Mouse (Mus musculus): Measurements from ENCODE around the gene Cnot6.

Cnot6 gene

GRCm38 (mm10) chr11:49712555-49713335 lies at the start of gene Cnot6:
Gene Cnot6 (minus strand): TSS chr11:49712723.
- peak; percentile 89 to 97 for DNase-seq (ENCODE audit: low spot score in 2 of 2)

GRCm38 (mm10) chr11:49761130-49761529 lies 48.6 kb upstream of the Cnot6 start:
- no peak for DNase-seq (ENCODE audit: low spot score in 2 of 2)

- DNase-seq (ENCODE audit: low spot score in 2 of 2): no peak
Measured at GRCm38 (mm10) chr11:49758096-49758495, 45.6 kb upstream of the Cnot6 start.

DNA sequence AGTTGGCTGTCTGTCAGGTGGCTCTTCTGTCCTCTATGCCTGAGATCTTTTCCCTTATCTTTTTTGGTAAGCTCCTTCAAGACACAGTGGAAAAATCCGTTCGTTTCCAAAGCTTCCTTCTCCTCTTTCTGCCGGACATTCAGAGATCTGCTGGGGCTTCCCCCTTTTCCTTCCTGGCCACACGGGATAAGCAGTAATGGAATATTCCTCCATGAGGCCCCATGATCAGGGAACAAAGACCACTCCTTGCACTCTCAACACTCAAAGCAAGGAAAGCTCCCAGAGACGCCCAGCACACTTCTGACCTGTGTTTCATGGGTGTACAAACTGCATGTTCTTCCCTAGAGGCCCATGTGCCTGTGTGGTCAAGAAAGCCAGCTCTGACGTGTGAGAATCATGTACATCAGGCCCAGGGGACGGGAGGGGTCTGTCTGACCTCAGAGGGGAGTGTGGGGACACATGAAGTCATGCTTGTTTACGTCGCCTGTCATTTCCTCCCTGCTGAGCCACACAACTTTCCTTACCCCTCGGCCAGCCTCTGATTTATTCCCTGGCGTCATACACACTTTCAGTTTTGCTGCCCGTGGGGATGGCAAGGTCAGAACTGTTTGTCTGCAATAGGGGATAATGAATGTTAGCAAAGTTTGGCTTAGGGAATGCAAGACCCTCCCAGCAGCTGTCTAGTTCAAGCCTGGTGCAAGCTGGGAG lies 42.6 kb upstream of the Cnot6 start:
- DNase-seq (ENCODE audit: low spot score in 2 of 2): no peak

DNA sequence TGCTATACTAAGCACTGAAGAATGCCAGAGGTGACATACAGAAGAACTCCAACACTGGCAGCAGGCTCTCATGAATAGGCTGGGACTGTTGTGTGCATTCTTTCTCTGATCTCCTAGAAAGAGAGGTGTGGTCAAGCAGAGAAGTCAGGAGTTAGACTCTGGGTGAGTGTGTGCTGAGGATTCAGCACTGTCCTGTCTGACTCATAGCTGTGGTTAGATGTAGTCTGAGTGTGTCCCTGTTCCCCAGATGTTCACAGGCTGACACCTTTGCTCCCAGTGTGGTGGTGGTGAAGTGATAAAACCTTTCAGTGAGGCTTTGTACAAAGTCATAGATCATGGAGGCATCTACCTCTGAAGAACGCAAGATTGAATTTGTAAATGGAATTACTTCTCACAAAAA lies 34.2 kb upstream of the Cnot6 start:
- DNase-seq (ENCODE audit: low spot score in 2 of 2): no peak

DNA sequence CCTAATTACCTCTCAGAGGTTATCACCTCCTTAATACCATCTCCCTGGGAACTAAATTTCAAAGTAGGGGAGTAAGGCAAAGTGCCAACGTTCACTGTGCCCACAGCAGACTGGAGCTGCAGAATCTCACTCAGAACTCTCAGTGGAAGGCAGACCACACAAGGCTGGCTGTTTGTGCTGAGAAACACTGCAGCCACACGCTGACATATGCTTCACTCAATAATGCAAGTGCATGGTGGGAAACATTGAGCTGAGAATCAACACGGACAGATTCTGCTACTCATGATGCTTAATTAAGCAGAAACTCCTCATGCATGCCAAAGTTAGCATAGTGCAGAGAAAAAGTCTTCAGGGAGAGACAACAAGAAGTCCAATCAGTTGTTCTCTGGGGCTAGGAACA lies 33.3 kb upstream of the Cnot6 start:
- no peak for DNase-seq (ENCODE audit: low spot score in 2 of 2)

DNA sequence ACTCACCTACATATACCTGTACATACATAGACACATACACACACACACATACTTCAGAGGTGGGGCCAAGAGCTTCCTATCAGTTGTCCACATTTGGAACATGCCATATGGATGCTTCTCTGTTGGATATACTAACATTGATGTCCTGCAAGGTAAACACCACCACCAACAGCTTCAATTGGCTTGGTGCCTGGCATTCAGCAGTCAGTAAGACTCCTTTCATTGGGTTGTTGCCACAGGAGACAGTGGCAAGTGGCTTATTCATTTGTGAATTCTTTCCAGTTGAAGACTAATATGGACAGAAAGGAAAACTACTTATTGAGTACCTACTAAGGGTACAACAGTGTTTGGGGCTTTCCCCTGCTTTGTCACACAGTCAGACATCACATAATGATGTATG lies 32.5 kb upstream of the Cnot6 start:
- no peak for DNase-seq (ENCODE audit: low spot score in 2 of 2)

DNA sequence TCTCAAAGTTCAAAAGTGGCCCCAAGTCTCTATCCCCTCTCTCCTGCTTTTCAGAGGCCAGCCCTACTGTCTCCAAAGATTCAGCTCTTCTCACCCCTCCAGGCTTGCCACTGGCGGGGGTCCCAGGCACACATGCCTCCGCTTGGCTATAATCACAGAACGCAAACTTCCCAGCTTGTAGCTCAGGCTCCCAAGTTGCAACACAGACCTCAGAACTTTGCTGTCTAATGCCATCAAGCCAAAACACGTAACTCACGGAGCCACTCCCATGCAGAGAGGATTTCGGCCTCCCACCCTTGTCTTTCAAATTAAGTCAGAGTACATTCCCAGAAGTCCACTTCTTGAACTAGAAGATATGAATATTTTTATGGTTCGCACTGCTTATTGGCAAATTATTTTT lies 31.1 kb upstream of the Cnot6 start:
- DNase-seq (ENCODE audit: low spot score in 2 of 2): no peak

DNA sequence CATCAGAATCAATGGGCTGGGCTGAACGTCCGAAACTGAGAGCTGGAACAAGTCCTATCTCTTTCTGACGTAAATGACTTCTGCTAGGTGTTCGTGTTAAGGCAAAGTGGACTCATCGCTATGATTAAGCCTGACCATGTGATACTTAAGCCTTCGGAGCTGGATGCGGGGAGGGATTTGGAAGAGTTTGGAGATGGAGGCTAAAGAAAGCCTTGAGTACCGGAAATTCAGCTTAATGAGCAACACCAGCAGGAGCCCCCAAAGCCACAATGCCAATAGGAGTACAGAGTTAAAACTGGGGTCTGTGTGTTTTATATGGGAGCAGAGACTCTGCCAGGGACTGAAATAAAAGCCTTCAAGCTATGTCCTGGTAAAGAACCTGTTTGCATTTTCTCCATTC lies 29.7 kb upstream of the Cnot6 start:
- no peak for DNase-seq (ENCODE audit: low spot score in 2 of 2)

DNA sequence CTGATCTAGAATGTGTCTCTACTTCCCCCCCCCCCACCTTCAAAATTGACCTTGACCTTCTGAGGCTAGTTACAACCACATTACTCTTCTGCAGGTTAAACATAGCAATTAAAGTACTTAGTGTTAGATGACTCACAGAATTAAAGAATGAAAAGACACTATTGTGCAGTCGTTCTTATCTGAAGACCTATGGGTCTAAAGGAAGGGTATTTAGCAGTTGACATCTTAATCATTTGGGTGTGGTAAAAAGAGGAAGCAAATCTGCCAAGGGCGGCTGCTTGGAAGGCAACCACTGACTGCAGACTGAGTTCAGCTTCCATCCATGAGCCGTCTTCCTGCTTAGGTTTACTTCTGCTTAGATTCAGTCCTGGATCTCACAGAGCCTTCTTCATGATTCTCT lies 27.3 kb upstream of the Cnot6 start:
- DNase-seq (ENCODE audit: low spot score in 2 of 2): no peak

- no peak for DNase-seq (ENCODE audit: low spot score in 2 of 2)
Measured at GRCm38 (mm10) chr11:49738659-49739406, 26.3 kb upstream of the Cnot6 start.

DNA sequence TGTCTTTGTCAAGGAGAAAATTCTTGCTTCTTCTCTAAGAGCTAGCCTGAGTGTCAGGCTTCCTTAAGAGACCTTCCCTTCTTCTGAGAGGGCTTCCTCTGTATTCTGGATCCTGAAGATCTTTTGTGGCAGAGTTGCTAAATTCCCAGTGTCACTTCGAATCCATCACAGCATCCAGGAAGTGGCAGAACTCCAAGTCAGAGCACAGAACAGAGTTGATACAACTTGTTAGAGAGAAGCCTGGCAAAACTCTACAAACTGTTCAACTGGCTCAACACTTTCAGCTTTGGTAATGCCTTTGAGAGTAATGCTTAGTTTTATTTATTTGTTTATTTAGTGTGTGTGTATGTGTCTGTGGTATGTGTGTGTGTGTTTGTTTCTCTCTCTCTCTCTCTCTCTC lies 25.1 kb upstream of the Cnot6 start:
- no peak for DNase-seq (ENCODE audit: low spot score in 2 of 2)

DNA sequence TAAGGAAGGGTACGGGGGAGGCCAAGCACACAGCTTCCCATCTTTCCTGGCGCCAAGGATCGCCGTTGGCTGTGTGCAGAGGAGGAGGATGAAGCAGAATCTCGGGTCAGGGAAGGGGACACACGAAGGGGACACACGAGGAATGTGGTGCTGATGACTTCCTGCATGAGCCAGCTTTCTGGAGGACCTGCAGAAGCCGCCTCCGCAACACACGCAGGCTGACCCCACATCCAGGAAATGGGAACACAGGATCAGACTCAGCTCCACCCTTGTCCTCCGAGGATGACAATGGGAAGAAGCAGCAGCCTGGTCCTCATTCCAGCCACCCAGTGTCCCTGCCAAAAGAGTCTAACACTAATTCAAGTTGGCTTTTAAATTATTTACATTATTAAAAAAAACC lies 22.2 kb upstream of the Cnot6 start:
- no peak for DNase-seq (ENCODE audit: low spot score in 2 of 2)

GRCm38 (mm10) chr11:49730275-49730948 lies 17.9 kb upstream of the Cnot6 start:
- no peak for DNase-seq (ENCODE audit: low spot score in 2 of 2)

GRCm38 (mm10) chr11:49727877-49728276 lies 15.4 kb upstream of the Cnot6 start:
- peak in 1 of 2 experiments; percentile 71 for DNase-seq (ENCODE audit: low spot score in 2 of 2)

GRCm38 (mm10) chr11:49726800-49727199 lies 14.3 kb upstream of the Cnot6 start:
- DNase-seq (ENCODE audit: low spot score in 2 of 2): no peak

GRCm38 (mm10) chr11:49724676-49725075 lies 12.2 kb upstream of the Cnot6 start:
- no peak for DNase-seq (ENCODE audit: low spot score in 2 of 2)

GRCm38 (mm10) chr11:49723281-49723680 lies 10.8 kb upstream of the Cnot6 start:
- DNase-seq (ENCODE audit: low spot score in 2 of 2): no peak

DNA sequence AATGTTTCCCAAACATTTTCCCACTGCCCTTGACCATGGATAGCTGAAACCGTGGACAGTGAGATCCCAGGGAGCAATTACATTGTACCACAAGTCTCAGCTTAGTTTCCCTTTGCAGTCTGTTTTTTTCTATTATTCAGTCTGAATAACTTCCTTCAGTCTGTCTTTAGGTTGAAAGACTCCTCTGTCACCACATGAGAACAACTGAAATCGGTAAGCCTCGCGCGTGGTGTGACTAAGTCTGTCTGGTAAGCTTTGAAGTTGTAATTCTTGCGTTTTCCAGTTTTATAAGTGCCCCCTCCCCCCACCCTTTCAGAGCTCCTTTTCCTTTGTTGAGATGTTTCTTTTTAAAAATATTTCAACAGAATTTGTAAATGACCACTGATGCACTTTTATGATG lies 10.2 kb upstream of the Cnot6 start:
- DNase-seq (ENCODE audit: low spot score in 2 of 2): no peak

- DNase-seq (ENCODE audit: low spot score in 2 of 2): no peak
Measured at GRCm38 (mm10) chr11:49721358-49721757, 8.8 kb upstream of the Cnot6 start.

DNA sequence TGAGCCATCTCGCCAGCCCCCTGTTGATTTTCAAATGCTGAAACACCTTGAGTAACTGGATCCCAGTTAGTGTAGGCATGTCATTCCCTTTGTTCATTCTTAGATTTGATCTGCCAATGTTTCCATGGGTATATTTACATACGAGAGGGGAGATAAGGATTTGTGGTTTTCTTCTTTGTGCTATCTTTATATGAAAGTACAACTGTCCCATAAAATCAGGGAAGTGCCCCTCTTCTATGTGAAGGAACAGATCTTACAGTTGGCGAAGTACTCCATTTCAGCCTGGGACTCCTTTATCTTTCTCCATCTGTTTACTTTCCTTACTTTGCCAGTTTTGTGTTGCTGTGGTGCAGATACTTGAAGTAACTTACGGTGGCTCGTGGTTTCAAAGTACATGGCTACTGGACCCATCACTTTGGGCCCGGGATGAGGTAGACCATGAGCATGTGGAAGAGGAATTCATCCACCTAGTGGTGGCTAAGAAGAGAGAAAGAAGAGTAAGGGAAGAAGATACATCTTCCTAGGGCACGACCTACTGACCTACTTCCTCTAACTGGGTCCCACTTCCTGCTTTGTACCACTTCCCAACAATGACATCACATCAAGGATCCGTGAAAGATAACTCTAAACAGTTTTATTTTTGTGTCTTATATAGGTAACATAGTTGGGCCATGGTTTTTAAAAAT lies 7.1 kb upstream of the Cnot6 start:
- DNase-seq (ENCODE audit: low spot score in 2 of 2): no peak
